Mouse (Mus musculus) CH12F3 (cell line): Measurements from ENCODE around the gene Pygo2.

Source experiments
- in situ Hi-C: fragments of 300-500 bp; cut with MboI; formaldehyde crosslinking; loops from 2 replicates; pipeline ENCODE4 v1.14.3; 2020; ENCODE audit warnings: low sequenced_read_pairs

Gene Pygo2

GRCm38 (mm10) chr3:89454401-89455177 lies 24.6 kb downstream of the Pygo2 start, which contains the start of gene Pmvk:
TSS of gene Pmvk (plus strand) at chr3:89454541.
- in situ Hi-C loops = no loop called here

DNA sequence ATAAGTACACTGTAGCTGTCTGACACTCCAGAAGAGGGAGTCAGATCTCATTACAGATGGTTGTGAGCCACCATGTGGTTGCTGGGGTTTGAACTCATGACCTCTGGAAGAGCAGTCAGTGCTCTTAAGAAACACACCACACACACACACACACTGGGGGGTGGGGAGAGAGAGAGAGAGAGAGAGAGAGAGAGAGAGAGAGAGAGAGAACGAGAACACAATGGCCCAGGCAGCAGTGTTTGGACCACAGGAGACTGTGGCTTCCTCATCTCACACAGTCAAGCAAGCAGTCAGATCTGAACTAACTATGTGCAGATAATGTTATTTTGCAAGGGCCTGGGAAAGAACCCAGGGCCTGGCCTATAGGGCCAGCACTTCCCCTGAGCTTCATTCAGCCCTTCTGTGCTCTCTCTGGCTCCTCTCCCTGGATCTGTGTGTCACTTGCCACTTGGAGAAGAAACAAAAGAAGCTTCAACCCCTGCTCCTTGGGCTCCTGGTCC lies 25.8 kb downstream of the Pygo2 start:
- in situ Hi-C loops = no loop called here

GRCm38 (mm10) chr3:89456726-89457665 lies 27.0 kb downstream of the Pygo2 start:
- in situ Hi-C loops = no loop called here

DNA sequence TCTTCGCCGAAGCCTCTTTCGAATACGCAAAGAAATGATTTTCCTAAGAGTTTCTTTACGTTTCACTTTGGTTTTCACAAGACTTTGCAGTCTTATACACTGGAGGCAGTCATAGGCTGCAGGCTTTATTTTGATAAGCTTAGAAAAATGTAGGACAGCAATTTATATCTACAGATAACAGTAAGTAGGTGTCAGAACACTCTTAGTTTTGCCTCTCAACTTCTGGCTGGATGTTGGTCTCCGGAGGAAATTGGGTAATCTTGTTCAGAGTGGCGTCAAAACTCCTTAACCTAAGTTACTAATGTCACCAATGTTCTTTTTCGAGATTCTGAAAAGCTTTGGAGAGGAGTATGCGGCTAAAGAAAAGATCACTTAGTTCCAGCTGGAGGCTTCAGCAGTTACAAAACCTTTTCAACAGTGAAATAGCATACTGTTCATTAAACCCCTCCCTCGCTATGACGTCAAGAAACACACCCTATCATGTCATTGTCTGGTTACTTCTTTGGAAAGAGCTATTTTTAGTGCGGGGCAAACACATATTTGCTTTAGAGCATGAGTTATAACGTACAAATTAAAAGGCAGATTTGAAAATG lies 28.5 kb downstream of the Pygo2 start:
- in situ Hi-C loops = no loop called here

DNA sequence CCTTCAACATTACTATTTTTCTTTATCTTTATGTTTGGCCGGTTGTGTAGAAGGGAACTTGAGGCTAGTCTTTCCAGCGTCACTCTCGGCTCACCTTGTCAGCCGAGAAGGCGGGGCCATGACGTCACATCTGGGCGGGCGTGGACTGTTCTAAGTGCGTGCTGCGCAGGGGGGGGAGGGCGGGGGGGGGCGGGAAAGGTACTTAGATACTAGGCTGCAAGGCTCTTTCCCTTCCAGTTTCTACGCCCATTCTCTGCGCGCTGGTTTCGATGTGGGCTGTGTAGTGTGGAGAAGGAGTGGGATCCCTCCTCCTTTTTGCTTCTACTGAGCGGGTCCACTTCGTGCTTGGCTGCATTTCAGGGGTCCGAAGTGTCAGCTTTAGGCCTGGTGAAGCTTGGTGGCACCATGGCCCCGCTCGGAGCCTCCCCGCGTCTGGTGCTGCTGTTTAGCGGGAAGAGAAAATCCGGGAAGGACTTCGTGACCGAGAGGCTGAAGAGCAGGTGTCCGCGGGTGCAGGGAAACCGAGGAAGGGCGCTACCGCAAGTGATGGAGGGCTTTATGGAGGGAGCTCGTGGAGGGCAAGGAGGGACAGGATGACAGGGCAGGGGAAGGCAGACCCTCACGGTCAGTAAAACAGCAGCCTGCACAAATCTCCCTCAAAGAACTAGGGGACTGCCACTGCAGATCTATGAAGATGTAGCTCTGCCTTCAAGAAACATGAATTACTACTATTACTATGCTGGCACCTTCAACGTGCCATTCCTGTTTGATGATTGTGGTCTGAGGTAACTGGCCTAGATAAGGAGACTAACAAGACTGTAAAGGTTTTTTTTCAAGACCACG lies 29.2 kb downstream of the Pygo2 start:
- in situ Hi-C loops = no loop called here

- in situ Hi-C loops = no loop called here
Measured at GRCm38 (mm10) chr3:89468268-89468667, 38.3 kb downstream of the Pygo2 start.

DNA sequence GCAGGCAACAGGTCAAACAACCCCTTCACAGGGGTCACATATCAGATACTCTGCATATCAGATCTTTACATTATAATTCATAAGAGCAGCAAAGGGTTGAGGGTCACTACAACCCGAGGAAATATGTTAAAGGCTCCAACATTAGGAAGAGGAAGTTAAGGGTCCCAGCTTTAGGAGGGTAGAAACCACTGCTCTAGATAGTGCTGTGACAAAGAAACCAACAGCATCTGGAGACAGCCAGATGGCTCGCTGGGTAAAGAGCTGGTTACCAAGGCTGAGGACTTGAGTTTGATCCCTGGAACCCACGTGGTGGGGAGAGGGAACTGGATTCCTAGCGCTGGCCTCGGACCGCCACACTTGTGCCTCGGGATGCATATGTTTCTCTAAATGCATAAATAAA lies 42.3 kb downstream of the Pygo2 start:
- in situ Hi-C loops = no loop called here

- in situ Hi-C loops = no loop called here
Measured at GRCm38 (mm10) chr3:89473838-89474237, 43.8 kb downstream of the Pygo2 start.

- in situ Hi-C loops = no loop called here
Measured at GRCm38 (mm10) chr3:89479055-89479454, 49.0 kb downstream of the Pygo2 start.

DNA sequence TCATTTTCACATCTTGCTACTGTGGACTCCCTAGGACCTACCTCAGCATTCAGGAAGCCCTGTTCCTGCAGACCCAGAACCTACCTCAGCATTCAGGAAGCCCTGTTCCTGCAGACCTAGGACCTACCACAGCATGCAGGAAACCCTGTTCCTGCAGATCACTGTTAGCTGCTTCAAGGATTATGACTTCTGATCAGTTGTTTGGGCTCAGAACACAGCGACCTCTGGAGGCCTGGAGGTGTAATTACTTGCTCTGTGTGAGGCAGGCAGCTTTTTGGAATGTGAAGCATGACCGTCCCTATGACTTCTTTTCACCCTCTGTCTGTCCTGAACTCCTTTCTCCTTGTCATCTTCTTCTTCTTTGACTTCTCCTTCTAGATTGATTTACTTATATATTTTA lies 51.5 kb downstream of the Pygo2 start:
- in situ Hi-C loops = loop anchor here (10.0 kb wide), 1 partner anchor 137 kb away; the partner anchor contains the start of gene Adam15

DNA sequence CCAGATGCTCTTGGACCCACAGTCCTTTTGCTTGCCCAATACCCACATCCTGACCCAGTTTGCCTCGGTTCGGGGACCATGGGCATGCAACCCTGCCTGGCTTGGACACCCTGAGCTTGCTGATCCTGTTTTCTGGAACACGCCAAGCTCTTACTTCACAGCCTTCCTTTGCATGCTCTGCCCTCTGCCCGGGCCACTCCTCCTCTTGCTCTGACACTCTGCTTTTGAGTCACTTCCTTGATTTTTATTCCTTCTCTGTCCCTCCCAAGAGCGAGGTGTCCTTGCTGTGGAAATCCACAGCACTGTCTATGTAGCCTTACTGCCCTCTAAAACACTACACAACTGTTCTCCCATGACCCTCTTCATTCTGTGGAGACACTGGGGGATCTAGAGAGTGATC lies 52.2 kb downstream of the Pygo2 start:
- in situ Hi-C loops = loop anchor here (10.0 kb wide), 1 partner anchor 137 kb away; the partner anchor contains the start of gene Adam15
